Mouse (Mus musculus) E14TG2a.4 (cell line): ENCODE measurements at regions not wholly inside any gene's neighbourhood (a gene's known extent, or its start where the extent isn't known, plus 50 kb on each side); places are given as distances from the start of the nearest gene placed in this dataset.

Experiments used
- CTCF ChIP-seq: conservative IDR thresholded peaks from 2 replicates; pipeline ENCODE4 v1.5.1; 2014; ENCODE audit warnings: low read length
- NANOG ChIP-seq: IDR thresholded peaks from 2 replicates; pipeline ENCODE4 v1.6.1; 2014; ENCODE audit warnings: borderline replicate concordance, low read length, mixed read lengths

GRCm38 (mm10) chr10:120298293-120298927 is 71.5 kb downstream of the Llph start:
- TF ChIP-seq CTCF (no peak), NANOG (no peak)
